Mouse (Mus musculus): ENCODE results near the gene Rap1gap. TPM values are rescaled to one million over a fixed set of nuclear protein-coding genes. Genes with fewer than 3 reads are reported as not detected.

The Rap1gap gene
- total and polyA plus RNA-seq, 3 experiments = 7.7 to 42.6 TPM; not detected in 1

DNA sequence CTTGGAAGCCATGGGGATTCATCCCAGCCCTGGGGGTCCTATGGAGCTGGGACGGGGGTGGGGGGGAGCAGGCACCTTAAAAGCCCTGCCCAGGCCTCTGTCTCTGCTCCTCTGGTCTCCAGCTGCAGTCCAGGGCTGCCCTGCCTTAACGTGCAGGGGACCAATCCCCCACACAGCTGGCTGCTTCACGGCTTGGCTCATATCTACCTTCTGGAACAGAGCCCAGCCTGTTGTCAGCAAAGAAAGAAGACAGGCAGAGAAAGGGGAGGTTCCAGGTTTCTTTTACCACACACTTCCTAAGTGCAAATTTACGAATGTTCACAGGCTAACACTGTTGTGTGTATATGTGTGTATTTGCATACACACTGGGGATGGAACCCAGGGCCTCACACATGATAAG is 31.4 kb downstream of the Rap1gap start:
- no peak overlapping the region for H3K4me3 ChIP-seq (ENCODE audit: control insufficient read depth in 1 of 2, insufficient read depth in 1 of 2, low read depth in 2 of 2, low read length in 2 of 2)
- no peaks in the 10 kb centered on the region for H3K79me2 ChIP-seq (ENCODE audit: control insufficient read depth, insufficient read depth, low read length, poor library complexity)
- H3K36me3 ChIP-seq (ENCODE audit: control insufficient read depth in 1 of 2, insufficient read depth in 2 of 2, low read length in 2 of 2) = peaks cover 0 to 2% of the 10 kb centered on the region in 2 experiments; a peak in 1 of 4 replicates
- TF ChIP-seq ETS1 (IDR thresholded peaks at IDR 0.05; ENCODE audit: low read depth, low read length) = peak; percentile 71
- peak; percentile 61 for TF ChIP-seq SIN3A (IDR thresholded peaks at IDR 0.05; ENCODE audit: low read length)
- peak; percentile 32; the same call in 1 of the 2 replicates for TF ChIP-seq TCF12 (IDR thresholded peaks at IDR 0.05; ENCODE audit: low read depth, low read length)
- TF ChIP-seq CHD1 (IDR thresholded peaks at IDR 0.05; ENCODE audit: low read depth, low read length) = no peak
- TF ChIP-seq TBP (IDR thresholded peaks at IDR 0.05; ENCODE audit: low read depth, low read length) = no peak
- no peak for TF ChIP-seq USF2 (IDR thresholded peaks at IDR 0.05; ENCODE audit: borderline replicate concordance in 1 of 2, insufficient read depth in 1 of 2, low read depth in 1 of 2, low read length in 2 of 2)
- no peak for TF ChIP-seq MXI1 (IDR thresholded peaks at IDR 0.05; ENCODE audit: low read depth, low read length)
- H3K27ac ChIP-seq (ENCODE audit: control insufficient read depth, low read depth, low read length) = no peak overlapping the region
- peak; percentile 84 for DNase-seq (ENCODE audit: low read depth, low spot score)
- no peaks in the 10 kb centered on the region for H3K27me3 ChIP-seq (ENCODE audit: control insufficient read depth in 1 of 2, insufficient read depth in 2 of 2, low read length in 2 of 2)
- H3K9ac ChIP-seq (ENCODE audit: control insufficient read depth, low read depth, low read length, poor library complexity, severe bottlenecking) = no peak overlapping the region
- no peaks in the 10 kb centered on the region for H3K9me3 ChIP-seq (replicated peaks; ENCODE audit: insufficient read depth, low read length)
- peaks cover 0 to 2% of the 10 kb centered on the region in 2 experiments; a peak in 1 of 4 replicates for H3K4me1 ChIP-seq (ENCODE audit: control insufficient read depth in 1 of 2, insufficient read depth in 2 of 2, low read length in 2 of 2)

- no peaks in the 10 kb centered on the region for H3K79me2 ChIP-seq (ENCODE audit: control insufficient read depth, insufficient read depth, low read length, poor library complexity)
- TF ChIP-seq RAD21 (IDR thresholded peaks at IDR 0.05; ENCODE audit: low read depth, low read length) (no peak), NELFE (IDR thresholded peaks at IDR 0.05; ENCODE audit: low read depth, low read length) (no peak), ELF1 (IDR thresholded peaks at IDR 0.05; ENCODE audit: low read depth, low read length) (no peak), MYB (IDR thresholded peaks at IDR 0.05; ENCODE audit: low read depth, low read length) (no peak), USF2 (IDR thresholded peaks at IDR 0.05; ENCODE audit: borderline replicate concordance in 1 of 2, insufficient read depth in 1 of 2, low read depth in 1 of 2, low read length in 2 of 2) (no peak), POLR2A (IDR thresholded peaks at IDR 0.05; ENCODE audit: control insufficient read depth in 1 of 2, insufficient read depth in 1 of 2, low read depth in 1 of 2, low read length in 2 of 2, poor library complexity in 1 of 2) (no peak), JUND (IDR thresholded peaks at IDR 0.05; ENCODE audit: low read depth, low read length) (no peak), TBP (IDR thresholded peaks at IDR 0.05; ENCODE audit: low read depth, low read length) (no peak), NRF1 (IDR thresholded peaks at IDR 0.05; ENCODE audit: insufficient read depth, low read depth, low read length, poor library complexity, severe bottlenecking) (no peak), MEF2A (IDR thresholded peaks at IDR 0.05; ENCODE audit: extremely low read depth, insufficient replicate concordance, low read depth, low read length, poor library complexity, severe bottlenecking) (no peak), ZKSCAN1 (IDR thresholded peaks at IDR 0.05; ENCODE audit: low read depth, low read length) (no peak), ZNF384 (IDR thresholded peaks at IDR 0.05; ENCODE audit: low read depth, low read length) (no peak), POLR2AphosphoS5 (IDR thresholded peaks at IDR 0.05; ENCODE audit: borderline replicate concordance, low read depth, low read length) (no peak), ZMIZ1 (IDR thresholded peaks at IDR 0.05; ENCODE audit: low read depth, low read length) (no peak), CTCF (IDR thresholded peaks at IDR 0.05 in 2 of 3, conservative IDR thresholded peaks at IDR 0.05 in 1 of 3; ENCODE audit: control insufficient read depth in 1 of 3, insufficient read depth in 1 of 3, low read depth in 2 of 3, low read length in 3 of 3, poor library complexity in 1 of 3, severe bottlenecking in 1 of 3) (no peak), KAT2A (conservative IDR thresholded peaks at IDR 0.05; ENCODE audit: low read depth, low read length) (no peak), SIN3A (IDR thresholded peaks at IDR 0.05; ENCODE audit: low read length) (no peak), UBTF (IDR thresholded peaks at IDR 0.05; ENCODE audit: borderline replicate concordance, insufficient read depth, low read depth, low read length) (no peak)
- H3K9ac ChIP-seq (ENCODE audit: control insufficient read depth, low read depth, low read length, poor library complexity, severe bottlenecking) = no peak overlapping the region
- DNase-seq (ENCODE audit: low read depth, low spot score) = no peak
- H3K27me3 ChIP-seq (ENCODE audit: control insufficient read depth in 1 of 2, insufficient read depth in 2 of 2, low read length in 2 of 2) = no peaks in the 10 kb centered on the region
- H3K27ac ChIP-seq (ENCODE audit: control insufficient read depth, low read depth, low read length) = no peak overlapping the region
- no peaks in the 10 kb centered on the region for H3K9me3 ChIP-seq (replicated peaks; ENCODE audit: insufficient read depth, low read length)
- no peak overlapping the region for H3K4me3 ChIP-seq (ENCODE audit: control insufficient read depth in 1 of 2, insufficient read depth in 1 of 2, low read depth in 2 of 2, low read length in 2 of 2)
- H3K36me3 ChIP-seq (ENCODE audit: control insufficient read depth in 1 of 2, insufficient read depth in 2 of 2, low read length in 2 of 2) = peaks cover 0 to 2% of the 10 kb centered on the region in 2 experiments; a peak in 1 of 4 replicates
- H3K4me1 ChIP-seq (ENCODE audit: control insufficient read depth in 1 of 2, insufficient read depth in 2 of 2, low read length in 2 of 2) = peaks cover 0 to 2% of the 10 kb centered on the region in 2 experiments; a peak in 1 of 4 replicates
Observed at GRCm38 (mm10) chr4:137697156-137697885, 32.8 kb downstream of the Rap1gap start.

Measured in MEL (cell line).